Mouse (Mus musculus): Measurements from ENCODE around the gene Hsp90b1. TPM values are rescaled to one million over a fixed set of nuclear protein-coding genes. Genes with fewer than 3 reads are reported as not detected.
A peak's percentile ranks its signal among the peaks of the same experiment; 100 is the strongest.

Hsp90b1 gene
- polyA plus RNA-seq, 2 experiments: 140 to 214 TPM

DNA sequence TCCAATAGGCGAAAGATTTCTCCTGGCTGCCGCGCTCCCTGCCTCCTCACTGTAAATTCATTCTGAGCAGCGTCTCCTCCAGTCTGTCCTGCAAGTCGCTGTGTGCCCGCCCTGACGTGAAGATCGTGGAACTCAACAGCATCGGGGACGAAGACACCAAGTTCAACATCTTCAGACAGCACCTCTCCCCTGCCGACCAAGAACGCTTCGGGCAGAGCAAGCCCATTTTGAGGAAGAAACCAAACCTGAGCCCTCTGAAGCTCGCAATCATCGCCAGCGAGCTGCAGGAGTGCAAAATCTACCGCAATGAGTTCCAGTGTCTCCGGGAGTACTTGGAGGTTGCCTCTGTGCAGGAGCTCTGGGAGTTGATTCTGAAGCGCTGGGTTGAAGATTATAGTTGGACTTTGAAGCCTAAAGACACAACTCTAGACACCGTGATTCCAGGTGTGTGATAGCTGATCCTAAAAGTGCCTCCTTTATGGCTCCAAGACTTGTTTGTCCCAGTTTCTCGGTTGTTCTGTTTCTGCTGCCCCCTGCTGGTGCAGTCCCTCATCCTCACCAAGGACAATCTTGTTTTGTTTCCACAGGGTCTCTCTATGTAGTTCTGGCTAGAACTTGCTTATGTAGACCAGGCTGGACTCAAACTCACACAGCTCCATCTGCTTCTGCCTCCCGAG lies 25.7 kb upstream of the Hsp90b1 start:
- Histone ChIP-seq H3K4me3 (ENCODE audit: insufficient read depth in 1 of 2, low read depth in 2 of 2, low read length in 2 of 2) (peak overlapping the region; percentile 34 to 54), H3K9ac (replicated peaks) (0 out of 2 replicates have a peak overlapping the region, but pooled peaks have one; percentile 1), H3K27me3 (ENCODE audit: control insufficient read depth, insufficient read depth, low read length) (no peaks in the 10 kb centered on the region), H3K27ac (no peak overlapping the region), H3K4me1 (replicated peaks; ENCODE audit: control insufficient read depth in 2 of 2, insufficient read depth in 2 of 2, low read length in 1 of 2) (peaks cover 0 to 11% of the 10 kb centered on the region in 2 experiments; a peak in 2 of 4 replicates), H3K9me3 (ENCODE audit: control insufficient read depth, low read length) (no peaks in the 10 kb centered on the region), H3K36me3 (replicated peaks; ENCODE audit: control insufficient read depth, insufficient read depth, low read depth) (no peaks in the 10 kb centered on the region), H3K4me2 (ENCODE audit: low read depth) (peak overlapping the region; percentile 61)
- no peak for TF ChIP-seq EP300 (IDR thresholded peaks at IDR 0.05; ENCODE audit: low read depth)
- TF ChIP-seq CTCF (IDR thresholded peaks at IDR 0.05; ENCODE audit: low read depth): peak; percentile 84
- 0 out of 2 replicates have a peak, but pooled peaks have one; percentile 10 for ATAC-seq (ENCODE audit: insufficient read depth)
- DNase-seq (ENCODE audit: low read depth in 3 of 3, low spot score in 3 of 3): peak; percentile 50 to 59 (median 59)
- WGBS (ENCODE audit: insufficient replicate concordance): 10% methylated on average over 22 of the region's 22 CpGs

GRCm38 (mm10) chr10:86728176-86728575 lies 22.9 kb upstream of the Hsp90b1 start:
- WGBS (ENCODE audit: insufficient replicate concordance): 64% methylated on average over 3 of the region's 3 CpGs
- TF ChIP-seq EP300 (IDR thresholded peaks at IDR 0.05; ENCODE audit: low read depth) (no peak), CTCF (IDR thresholded peaks at IDR 0.05; ENCODE audit: low read depth) (no peak)
- no peak overlapping the region for H3K9ac ChIP-seq (replicated peaks)
- H3K4me3 ChIP-seq (ENCODE audit: insufficient read depth in 1 of 2, low read depth in 2 of 2, low read length in 2 of 2): no peak overlapping the region
- H3K36me3 ChIP-seq (replicated peaks; ENCODE audit: control insufficient read depth, insufficient read depth, low read depth): no peaks in the 10 kb centered on the region
- H3K27ac ChIP-seq: no peak overlapping the region
- no peaks in the 10 kb centered on the region for H3K27me3 ChIP-seq (ENCODE audit: control insufficient read depth, insufficient read depth, low read length)
- H3K4me1 ChIP-seq (replicated peaks; ENCODE audit: control insufficient read depth in 2 of 2, insufficient read depth in 2 of 2, low read length in 1 of 2): peaks cover 0 to 11% of the 10 kb centered on the region in 2 experiments; a peak in 2 of 4 replicates
- H3K4me2 ChIP-seq (ENCODE audit: low read depth): peak overlapping the region; percentile 60; the same call in 1 of the 2 replicates
- DNase-seq (ENCODE audit: low read depth in 3 of 3, low spot score in 3 of 3): no peak
- H3K9me3 ChIP-seq (ENCODE audit: control insufficient read depth, low read length): no peaks in the 10 kb centered on the region
- no peak for ATAC-seq (ENCODE audit: insufficient read depth)

DNA sequence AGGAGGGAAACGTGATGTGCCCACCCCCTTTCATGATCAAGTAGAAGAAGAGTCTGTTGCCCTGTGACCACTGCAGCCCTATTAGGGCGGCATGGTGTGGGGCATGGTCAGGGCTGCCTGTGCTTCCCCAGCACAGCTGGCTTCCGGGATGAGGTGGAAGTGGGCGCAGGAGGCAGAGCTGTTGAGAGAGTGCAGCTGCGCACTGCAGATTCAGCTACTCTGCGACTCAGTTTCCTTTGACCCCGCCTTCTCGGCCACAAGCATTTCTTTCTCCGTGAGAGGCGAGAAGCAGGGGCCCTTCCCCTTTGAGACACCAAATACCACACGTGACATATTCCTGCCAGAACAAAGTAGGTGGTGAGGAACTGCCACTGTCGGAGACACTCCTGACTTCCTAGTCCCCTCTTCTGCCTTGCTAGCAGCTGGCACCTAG lies 22.3 kb upstream of the Hsp90b1 start:
- Histone ChIP-seq H3K9me3 (ENCODE audit: control insufficient read depth, low read length) (no peaks in the 10 kb centered on the region), H3K4me1 (replicated peaks; ENCODE audit: control insufficient read depth in 2 of 2, insufficient read depth in 2 of 2, low read length in 1 of 2) (peaks cover 0 to 11% of the 10 kb centered on the region in 2 experiments; a peak in 2 of 4 replicates), H3K4me2 (ENCODE audit: low read depth) (peak overlapping the region; percentile 60), H3K27me3 (ENCODE audit: control insufficient read depth, insufficient read depth, low read length) (no peaks in the 10 kb centered on the region), H3K36me3 (replicated peaks; ENCODE audit: control insufficient read depth, insufficient read depth, low read depth) (no peaks in the 10 kb centered on the region), H3K4me3 (ENCODE audit: insufficient read depth in 1 of 2, low read depth in 2 of 2, low read length in 2 of 2) (peak overlapping the region; percentile 28 to 40), H3K27ac (no peak overlapping the region), H3K9ac (replicated peaks) (peak overlapping the region; percentile 51; the same call in 1 of the 2 replicates)
- DNase-seq (ENCODE audit: low read depth in 3 of 3, low spot score in 3 of 3) (peak in 2 of 3 experiments; percentile 18 to 37), ATAC-seq (ENCODE audit: insufficient read depth) (peak; percentile 77)
- WGBS (ENCODE audit: insufficient replicate concordance): 3% methylated on average over 12 of the region's 12 CpGs
- no peak for TF ChIP-seq CTCF (IDR thresholded peaks at IDR 0.05; ENCODE audit: low read depth)
- TF ChIP-seq EP300 (IDR thresholded peaks at IDR 0.05; ENCODE audit: low read depth): no peak

GRCm38 (mm10) chr10:86712156-86712555 lies 6.8 kb upstream of the Hsp90b1 start:
- H3K4me2 ChIP-seq (ENCODE audit: low read depth): no peak overlapping the region
- no peak overlapping the region for H3K27ac ChIP-seq
- ATAC-seq (ENCODE audit: insufficient read depth) (no peak), DNase-seq (ENCODE audit: low read depth in 3 of 3, low spot score in 3 of 3) (no peak)
- H3K9me3 ChIP-seq (ENCODE audit: control insufficient read depth, low read length): no peaks in the 10 kb centered on the region
- H3K4me1 ChIP-seq (replicated peaks; ENCODE audit: control insufficient read depth in 2 of 2, insufficient read depth in 2 of 2, low read length in 1 of 2): peaks cover 0 to 5% of the 10 kb centered on the region in 2 experiments; a peak in 1 of 4 replicates
- TF ChIP-seq EP300 (IDR thresholded peaks at IDR 0.05; ENCODE audit: low read depth) (no peak), CTCF (IDR thresholded peaks at IDR 0.05; ENCODE audit: low read depth) (no peak)
- H3K9ac ChIP-seq (replicated peaks): no peak overlapping the region
- WGBS (ENCODE audit: insufficient replicate concordance): 70% methylated on average over 3 of the region's 3 CpGs
- no peaks in the 10 kb centered on the region for H3K36me3 ChIP-seq (replicated peaks; ENCODE audit: control insufficient read depth, insufficient read depth, low read depth)
- no peak overlapping the region for H3K4me3 ChIP-seq (ENCODE audit: insufficient read depth in 1 of 2, low read depth in 2 of 2, low read length in 2 of 2)
- H3K27me3 ChIP-seq (ENCODE audit: control insufficient read depth, insufficient read depth, low read length): no peaks in the 10 kb centered on the region

GRCm38 (mm10) chr10:86707134-86707533 lies 1.8 kb upstream of the Hsp90b1 start:
- Histone ChIP-seq H3K4me1 (replicated peaks; ENCODE audit: control insufficient read depth in 2 of 2, insufficient read depth in 2 of 2, low read length in 1 of 2) (peaks cover 17 to 21% of the 10 kb centered on the region in 2 experiments), H3K4me3 (ENCODE audit: insufficient read depth in 1 of 2, low read depth in 2 of 2, low read length in 2 of 2) (no peak overlapping the region), H3K9me3 (ENCODE audit: control insufficient read depth, low read length) (no peaks in the 10 kb centered on the region), H3K9ac (replicated peaks) (no peak overlapping the region), H3K27ac (no peak overlapping the region), H3K27me3 (ENCODE audit: control insufficient read depth, insufficient read depth, low read length) (no peaks in the 10 kb centered on the region), H3K4me2 (ENCODE audit: low read depth) (peak overlapping the region; percentile 82), H3K36me3 (replicated peaks; ENCODE audit: control insufficient read depth, insufficient read depth, low read depth) (peaks cover 15% of the 10 kb centered on the region)
- DNase-seq (ENCODE audit: low read depth in 3 of 3, low spot score in 3 of 3) (no peak), ATAC-seq (ENCODE audit: insufficient read depth) (no peak)
- 62% methylated on average over 3 of the region's 3 CpGs for WGBS (ENCODE audit: insufficient replicate concordance)
- TF ChIP-seq CTCF (IDR thresholded peaks at IDR 0.05; ENCODE audit: low read depth): no peak
- no peak for TF ChIP-seq EP300 (IDR thresholded peaks at IDR 0.05; ENCODE audit: low read depth)

Measured in liver, embryonic 14.5 days (tissue).